Mouse (Mus musculus) right cerebral cortex, postnatal 25 days (tissue): Measurements from ENCODE around the gene Cd151.

Source experiments
- DNase-seq: peaks from one replicate; pipeline ENCODE4 v3.0.0; 2022

Gene Cd151

DNA sequence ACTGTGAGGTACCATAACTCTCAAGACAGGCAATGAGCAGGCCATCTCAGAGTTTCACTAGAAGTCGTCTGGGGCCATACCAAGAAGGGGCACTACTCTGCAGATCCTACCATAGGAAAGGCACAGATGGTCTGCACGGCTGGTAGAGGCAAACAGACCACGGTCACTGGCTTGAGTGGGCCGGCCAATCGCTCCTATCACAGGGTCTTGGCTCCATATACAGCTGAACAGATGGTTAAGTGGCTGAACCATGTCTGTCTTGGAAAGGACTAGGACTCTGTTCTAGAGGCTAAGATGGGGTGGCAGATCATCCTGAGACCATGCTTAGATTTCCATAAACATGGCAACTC is 35.3 kb downstream of the Cd151 start:
- no peak for DNase-seq

DNA sequence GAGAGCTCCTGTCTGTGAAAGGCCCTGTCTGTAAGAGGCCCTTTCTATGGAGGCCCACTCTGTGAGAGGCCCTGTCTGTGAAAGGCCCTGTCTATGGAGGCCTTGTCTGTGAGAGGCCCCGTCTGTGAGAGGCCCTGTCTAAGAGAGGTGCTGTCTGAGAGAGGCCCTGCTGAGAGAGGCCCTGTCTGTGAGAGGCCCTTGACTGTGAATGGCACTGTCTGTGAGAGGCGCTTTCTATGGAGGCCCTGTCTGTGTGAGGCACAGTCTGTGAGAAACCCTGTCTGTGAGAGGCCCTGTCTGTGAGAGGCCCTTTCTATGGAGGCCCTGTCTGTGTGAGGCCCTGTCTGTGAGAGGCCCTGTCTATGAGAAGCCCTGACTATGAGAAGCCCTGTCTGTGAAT is 39.1 kb downstream of the Cd151 start:
- DNase-seq, result no peak

DNA sequence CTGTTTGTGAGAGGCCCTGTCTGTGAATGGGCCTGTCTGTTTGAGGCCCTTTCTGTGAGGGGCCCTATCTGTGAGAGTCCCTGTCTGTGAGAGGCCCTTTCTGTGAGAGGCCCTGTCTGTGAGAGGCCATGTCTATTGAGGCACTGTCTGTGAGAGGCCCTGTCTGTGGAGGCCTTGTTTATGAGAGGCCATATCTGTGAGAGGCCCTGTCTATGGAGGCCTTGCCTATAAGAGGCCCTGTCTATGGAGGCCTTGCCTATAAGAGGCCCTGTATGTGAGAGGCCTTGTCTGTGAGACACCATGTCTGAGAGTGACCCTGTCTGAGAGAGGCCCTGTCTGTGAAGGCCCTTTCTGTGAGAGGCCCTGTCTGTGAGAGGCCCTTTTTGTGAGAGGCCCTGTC is 41.0 kb downstream of the Cd151 start:
- DNase-seq, result no peak

DNA sequence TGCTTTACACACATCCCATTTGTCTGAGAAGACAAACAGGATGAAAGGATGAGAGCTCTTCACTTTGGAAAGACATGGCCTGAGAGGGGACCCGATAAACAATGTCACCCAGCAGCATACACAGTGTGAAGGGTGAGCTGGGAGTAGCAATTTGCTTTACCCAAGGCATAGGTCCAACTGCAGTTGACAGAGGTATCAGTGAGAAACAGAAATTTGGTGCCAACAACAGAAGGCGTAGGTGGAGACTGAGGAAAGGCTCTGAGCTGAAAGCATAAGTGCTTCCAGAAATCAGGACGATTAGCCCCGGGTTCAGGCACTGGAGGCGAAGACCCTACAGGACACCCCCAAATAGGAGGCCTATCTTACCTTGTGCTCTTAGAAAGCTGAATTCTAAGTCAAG is 43.0 kb downstream of the Cd151 start:
- no peak for DNase-seq

DNA sequence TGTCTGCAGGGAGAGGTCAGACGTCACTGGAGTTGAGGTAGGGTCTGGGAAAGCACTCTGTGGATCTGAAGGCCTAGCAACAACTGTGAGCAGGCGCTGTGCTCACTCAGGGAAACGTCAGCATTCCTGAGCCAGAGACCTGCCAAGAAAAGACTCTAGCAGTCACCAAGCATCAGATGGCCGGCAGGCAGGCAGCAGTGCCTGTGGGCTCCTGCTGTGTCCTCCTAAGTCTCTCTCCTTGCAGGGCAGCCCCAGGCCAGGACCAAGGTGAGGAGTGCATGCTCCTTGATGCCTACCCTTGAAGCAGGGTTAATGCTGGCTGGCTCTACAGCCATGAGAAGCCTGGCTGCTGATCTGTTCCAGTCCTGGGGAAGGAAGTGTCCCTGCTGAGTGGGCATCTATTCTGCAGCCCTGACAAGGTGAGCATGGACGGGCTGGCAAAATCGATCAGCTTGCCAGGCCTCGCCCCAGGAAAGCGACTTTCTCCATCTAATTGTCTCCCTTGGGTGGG is 43.5 kb downstream of the Cd151 start:
- no peak for DNase-seq

DNA sequence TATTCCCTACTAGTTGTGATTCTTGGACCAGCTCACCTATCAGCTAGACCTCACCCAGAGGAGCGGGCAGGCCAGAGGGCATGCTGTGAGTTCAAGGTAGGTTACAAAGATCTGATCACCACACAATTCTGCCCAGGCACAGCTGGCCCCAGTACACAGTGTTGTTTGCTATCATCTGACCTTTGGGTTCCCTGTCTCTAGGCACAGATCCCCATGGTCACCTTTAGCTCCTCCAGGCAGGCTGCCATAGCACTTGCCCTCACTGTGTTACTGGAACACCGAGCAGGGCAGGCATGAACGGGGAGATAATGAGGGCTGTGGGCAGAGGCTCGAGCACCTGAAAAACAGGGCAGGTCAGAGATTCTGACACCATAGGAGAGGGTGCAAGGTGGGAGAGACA is 50.4 kb downstream of the Cd151 start:
- DNase-seq, result no peak

DNA sequence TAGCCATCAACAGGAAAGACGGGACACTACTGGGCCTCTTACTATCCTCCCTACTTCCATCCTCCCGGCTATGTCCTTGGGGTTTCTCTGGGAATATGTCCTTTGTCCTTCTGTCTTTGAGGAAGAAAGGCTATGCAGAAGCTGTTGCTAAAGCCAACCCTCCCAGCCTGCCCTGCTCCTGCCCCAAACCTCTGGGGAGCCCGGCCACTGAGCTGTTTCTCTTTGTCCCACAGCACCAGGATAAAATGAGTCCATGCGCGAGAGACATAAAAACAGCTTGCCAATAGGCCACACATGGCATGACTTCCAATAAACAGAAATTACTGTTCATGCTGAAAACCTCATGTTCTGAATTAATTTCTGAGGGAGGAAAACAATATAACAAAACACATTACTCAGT is 51.1 kb downstream of the Cd151 start:
- no peak for DNase-seq

DNA sequence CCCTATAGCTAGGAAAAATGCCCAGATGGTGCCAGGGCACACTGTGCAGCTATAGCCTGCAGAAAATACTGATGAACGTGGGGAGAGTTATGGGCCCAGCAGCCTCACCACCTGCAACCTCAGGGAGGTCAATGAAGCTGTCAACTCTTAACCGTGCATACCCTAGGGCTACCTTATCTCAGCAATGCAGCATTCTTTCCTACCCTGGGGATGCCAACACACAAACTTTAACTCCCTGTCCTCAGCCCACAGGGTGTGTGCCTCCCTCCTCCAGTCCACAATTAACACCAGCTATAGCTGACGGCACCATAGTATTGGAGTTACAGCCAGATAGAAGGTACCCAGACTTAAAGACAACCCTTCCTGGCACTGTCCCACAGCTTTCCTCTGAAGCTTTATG is 51.7 kb downstream of the Cd151 start:
- no peak for DNase-seq

DNA sequence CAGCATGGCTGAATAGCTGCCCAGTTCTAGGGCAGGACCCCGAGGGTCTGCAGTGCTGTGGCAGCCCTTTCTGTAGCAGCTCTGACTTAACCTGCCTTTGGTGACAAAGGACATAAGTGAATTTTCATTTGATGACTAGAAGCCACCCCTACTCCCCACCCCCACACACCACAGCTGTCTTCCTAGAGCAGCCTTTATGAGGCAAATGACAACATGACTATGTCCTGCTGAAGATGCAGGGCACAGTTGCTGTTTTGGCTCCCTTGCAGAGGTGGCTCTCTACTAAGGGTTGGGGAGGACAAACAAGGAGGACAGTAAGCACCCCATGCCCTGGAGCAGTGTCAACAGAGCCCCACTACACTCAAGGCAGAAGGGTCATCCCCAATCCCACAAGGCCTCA is 52.6 kb downstream of the Cd151 start:
- DNase-seq, result no peak
